Mouse (Mus musculus): ENCODE measurements around the gene Fam124a.

The Fam124a gene

GRCm38 (mm10) chr14:62657469-62657868, 101.9 kb downstream of the Fam124a start:
- in situ Hi-C loops (cut with MboI, MseI) = no loop called here
